Mouse (Mus musculus) liver, embryonic 14.5 days (tissue): Measurements from ENCODE around the gene Gm15023. TPM values are rescaled to one million over a fixed set of nuclear protein-coding genes. Genes with fewer than 3 reads are reported as not detected.
"Not testable (repeated sequence)": the region's sequence is repeated elsewhere in the genome, so short reads cannot be mapped to it uniquely, and the experiment has no call there.

ENCODE experiments used
- ATAC-seq: fragments of 200-750 bp; cut with Nextera tagmentation; 2 replicates; pipeline ENCODE4 v1.8.0; 2017; ENCODE audit warnings: moderate number of reproducible peaks, mild to moderate bottlenecking, moderate library complexity; ENCODE audit not compliant: insufficient read depth
- DNase-seq, 3 experiments: peaks; one replicate each; pipeline ENCODE4 v3.0.0-alpha.2; 2012 to 2013; ENCODE audit warnings: low read depth in 3 of 3, low spot score in 3 of 3
- H3K27ac ChIP-seq: fragments of 300-500 bp; sonication (generic); 2 replicates; pipeline ENCODE4 v1.5.1; 2014; ENCODE audit warnings: moderate library complexity, mild to moderate bottlenecking, control low read depth, inconsistent platforms
- H3K27me3 ChIP-seq: fragments of 300-500 bp; sonication (generic); 2 replicates; pipeline ENCODE4 v1.6.1; 2014; ENCODE audit warnings: mild to moderate bottlenecking, low read length, moderate library complexity; ENCODE audit not compliant: control insufficient read depth, insufficient read depth
- H3K36me3 ChIP-seq: fragments of 300-500 bp; sonication (generic); replicated peaks from 2 replicates; pipeline ENCODE4 v1.6.1; 2014; ENCODE audit warnings: low read depth; ENCODE audit not compliant: control insufficient read depth, insufficient read depth
- H3K4me1 ChIP-seq, 2 experiments: fragments of 200-500 bp in 1 of 2; fragments of 300-500 bp in 1 of 2; sonication (generic) in 1 of 2; replicated peaks; 2 replicates each; pipeline ENCODE4 v1.6.1; 2012 to 2014; ENCODE audit warnings: antibody characterized with exemption in 1 of 2, inconsistent platforms in 1 of 2, low read length in 1 of 2; ENCODE audit not compliant: control insufficient read depth in 2 of 2, insufficient read depth in 2 of 2
- H3K4me2 ChIP-seq: fragments of 300-500 bp; sonication (generic); 2 replicates; pipeline ENCODE4 v1.6.1; 2014; ENCODE audit warnings: low read depth, mild to moderate bottlenecking, control low read depth, moderate library complexity
- H3K4me3 ChIP-seq, 2 experiments: fragments of 200-500 bp in 1 of 2; fragments of 300-500 bp in 1 of 2; sonication (generic) in 1 of 2; 2 replicates each; pipeline ENCODE4 v1.5.1; 2012 to 2014; ENCODE audit warnings: low read depth in 2 of 2, low read length in 2 of 2, mild to moderate bottlenecking in 2 of 2, control low read depth in 1 of 2, inconsistent platforms in 1 of 2, moderate library complexity in 1 of 2; ENCODE audit not compliant: insufficient read depth in 1 of 2
- H3K9ac ChIP-seq: fragments of 300-500 bp; sonication (generic); replicated peaks from 2 replicates; pipeline ENCODE4 v1.6.1; 2014; ENCODE audit warnings: mild to moderate bottlenecking, control low read depth, moderate library complexity
- H3K9me3 ChIP-seq: fragments of 300-500 bp; sonication (generic); 2 replicates; pipeline ENCODE4 v1.6.1; 2016; ENCODE audit warnings: low read length, mixed read lengths; ENCODE audit not compliant: control insufficient read depth
- CTCF ChIP-seq: IDR thresholded peaks from 2 replicates; pipeline ENCODE4 v1.5.1; 2016; ENCODE audit warnings: antibody characterized with exemption, low read depth, control low read depth
- EP300 ChIP-seq: IDR thresholded peaks from 2 replicates; pipeline ENCODE4 v1.6.1; 2016; ENCODE audit warnings: antibody characterized with exemption, low read depth
- WGBS: fragments of 180-500 bp; shearing (Covaris S2); extraction: QIAGEN DNeasy Blood & Tissue Kit; methylation state at CpG from one replicate; pipeline ENCODE4 v1.1.7; 2014; ENCODE audit not compliant: insufficient replicate concordance; 5-methylcytosine and 5-hydroxymethylcytosine counted together
- polyA plus RNA-seq, 2 experiments: library from polyadenylated mRNA; depleted of rRNA in 1 of 2; stranded (reverse) in 1 of 2; unstranded in 1 of 2; fragments of >200 nt; fragmentation: Nextera tagmentation in 1 of 2; extraction: Ambion mirVana in 1 of 2; gene quantifications; 2 replicates each; pipeline versions ENCODE4 v1.2.1 to v1.2.3; 2012 to 2014

The Gm15023 gene
- polyA plus RNA-seq (2012; rRNA removed) (not detected in 2 replicates), polyA plus RNA-seq (2014; fragmentation: Nextera tagmentation; extraction: Ambion mirVana) (not detected in 2 replicates)

GRCm38 (mm10) chrX:135177532-135177931 is at the start of gene Gm15023:
Gm15023 (minus strand) TSS chrX:135177632.
- 93% methylated on average over 4 of the region's 14 CpGs for WGBS
- H3K27me3 ChIP-seq, H3K9ac ChIP-seq, H3K4me1 ChIP-seq, DNase-seq, H3K36me3 ChIP-seq, ATAC-seq, H3K4me3 ChIP-seq, H3K27ac ChIP-seq, H3K9me3 ChIP-seq, H3K4me2 ChIP-seq: not testable (repeated sequence)

DNA sequence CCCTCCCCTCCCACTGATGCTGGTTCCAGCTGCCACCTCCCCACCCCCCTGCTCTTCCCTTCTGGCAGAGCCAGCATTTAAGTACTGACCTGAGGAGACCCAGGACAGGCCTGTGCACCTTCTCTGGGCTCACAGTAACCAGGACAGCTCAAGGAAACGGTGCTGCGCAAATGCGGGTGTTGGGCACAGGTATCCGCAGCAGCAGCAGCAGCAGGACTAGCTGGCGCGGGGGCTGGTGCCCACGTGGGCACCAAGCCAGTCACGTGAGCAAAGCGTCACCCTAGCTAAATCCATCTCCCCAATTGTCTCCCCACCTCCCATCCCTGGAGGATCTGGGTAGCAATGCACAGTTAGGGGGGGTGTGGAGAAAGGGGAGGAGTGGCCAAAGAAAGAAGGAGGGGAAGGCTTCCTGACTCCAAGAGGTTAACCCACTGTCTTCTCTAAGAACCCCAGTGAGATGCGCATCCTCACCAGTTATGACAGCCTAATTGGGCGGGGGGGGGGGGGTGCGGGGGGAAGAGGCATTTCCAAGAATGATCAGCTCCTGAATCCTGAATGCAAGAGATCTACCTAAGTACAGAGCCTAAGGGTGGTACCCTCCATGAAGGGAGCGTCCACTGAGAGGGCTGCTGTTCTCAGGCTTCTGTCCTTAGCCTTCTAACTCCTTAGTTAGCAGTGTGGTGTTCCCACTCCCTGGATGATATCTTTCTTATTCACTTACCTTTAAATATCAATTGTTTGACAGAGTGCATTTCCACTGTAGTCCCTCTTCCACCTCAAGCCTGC is 33.2 kb upstream of the Gm15023 start, which contains the start of gene Tceal6:
Tceal6 (minus strand) TSS at position 252 of the 786 bp plus-strand sequence.
- no peaks in the 10 kb centered on the region for H3K27me3 ChIP-seq
- ATAC-seq (no peak), DNase-seq (no peak)
- H3K9me3 ChIP-seq = no peaks in the 10 kb centered on the region
- no peaks in the 10 kb centered on the region for H3K36me3 ChIP-seq
- H3K27ac ChIP-seq = no peak within 1 kb of the TSS
- no peak within 1 kb of the TSS for H3K9ac ChIP-seq
- 22% methylated on average over 12 of the region's 13 CpGs for WGBS
- no peak for TF ChIP-seq CTCF
- TF ChIP-seq EP300 = no peak
- no peak within 1 kb of the TSS for H3K4me3 ChIP-seq
- no peaks in the 10 kb centered on the region for H3K4me1 ChIP-seq
- H3K4me2 ChIP-seq = no peak within 1 kb of the TSS

GRCm38 (mm10) chrX:135209773-135210435 is 32.5 kb upstream of the Gm15023 start:
- not testable (repeated sequence) for H3K4me2 ChIP-seq, H3K27ac ChIP-seq, ATAC-seq, H3K27me3 ChIP-seq, H3K9ac ChIP-seq, H3K4me1 ChIP-seq, H3K9me3 ChIP-seq, DNase-seq, H3K36me3 ChIP-seq, H3K4me3 ChIP-seq
- 19% methylated on average over 20 of the region's 21 CpGs for WGBS

DNA sequence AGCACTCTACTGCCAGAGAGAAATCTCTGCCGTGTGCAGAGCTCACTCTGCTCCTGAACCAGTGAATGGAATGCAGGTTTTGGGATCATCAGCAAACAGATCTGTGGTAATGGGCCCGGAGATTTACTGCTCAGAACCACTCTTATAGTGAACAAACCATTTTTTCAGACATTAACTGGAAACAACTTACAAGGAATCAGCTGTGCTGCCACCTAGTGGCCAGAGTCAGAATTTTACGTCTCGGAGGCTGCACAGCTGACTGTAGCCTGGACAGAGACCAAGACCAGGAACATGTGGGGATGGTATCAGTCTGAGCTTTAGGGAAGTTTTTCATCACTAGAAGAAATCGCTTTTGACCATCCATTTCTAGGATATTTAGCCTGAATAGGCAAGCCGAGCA is 12.5 kb upstream of the Gm15023 start:
- not testable (repeated sequence) for H3K9ac ChIP-seq, H3K4me3 ChIP-seq, H3K9me3 ChIP-seq, H3K4me2 ChIP-seq, DNase-seq, H3K36me3 ChIP-seq, ATAC-seq, H3K27me3 ChIP-seq, H3K27ac ChIP-seq, H3K4me1 ChIP-seq
- WGBS = no CpG with 5 or more reads among the region's 6 CpGs

DNA sequence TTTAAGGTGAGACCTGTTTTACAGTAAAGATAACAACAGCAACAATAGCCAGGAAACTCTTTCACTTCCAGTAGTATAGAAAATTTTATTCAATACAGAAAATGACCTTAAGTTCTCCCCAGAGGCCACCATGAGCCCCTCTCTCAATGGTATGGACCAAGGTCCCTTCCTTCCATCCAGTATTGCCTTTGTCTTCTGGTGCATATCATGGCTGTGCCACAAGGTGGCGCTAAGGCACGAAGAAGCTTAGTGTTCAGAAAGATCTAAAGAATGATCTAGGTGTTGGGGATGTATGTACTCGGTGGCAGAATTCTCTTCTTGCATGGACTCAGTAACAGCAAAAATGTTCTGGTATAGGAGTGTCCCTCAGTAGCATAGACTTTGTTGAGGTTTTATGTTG is 11.2 kb upstream of the Gm15023 start:
- H3K9me3 ChIP-seq, DNase-seq, ATAC-seq, H3K27me3 ChIP-seq, H3K27ac ChIP-seq, H3K4me2 ChIP-seq, H3K9ac ChIP-seq, H3K4me3 ChIP-seq, H3K36me3 ChIP-seq, H3K4me1 ChIP-seq: not testable (repeated sequence)
- no CpG with 5 or more reads among the region's 3 CpGs for WGBS

Other genes starting within 250 kb of the Gm15023 start
- 0.09 and 0.10 TPM in 2 replicates for gene Nxf2, start 212.9 kb downstream of the Gm15023 start, polyA plus RNA-seq (2012; rRNA removed)
- gene Nxf2, start 212.9 kb downstream of the Gm15023 start, polyA plus RNA-seq (2014; fragmentation: Nextera tagmentation; extraction: Ambion mirVana) = 0.14 and 0.33 TPM in 2 replicates
- gene Zmat1, start 168.4 kb downstream of the Gm15023 start, polyA plus RNA-seq (2012; rRNA removed) = 0.23 and 0.52 TPM in 2 replicates
- 1.1 and 1.5 TPM in 2 replicates for gene Zmat1, start 168.4 kb downstream of the Gm15023 start, polyA plus RNA-seq (2014; fragmentation: Nextera tagmentation; extraction: Ambion mirVana)
- gene Tceal6, start 33.1 kb upstream of the Gm15023 start, polyA plus RNA-seq (2012; rRNA removed) = not detected in 2 replicates
- not detected in 2 replicates for gene Tceal6, start 33.1 kb upstream of the Gm15023 start, polyA plus RNA-seq (2014; fragmentation: Nextera tagmentation; extraction: Ambion mirVana)
- gene Pramel3, start 124.7 kb upstream of the Gm15023 start, polyA plus RNA-seq (2012; rRNA removed) = not detected in 2 replicates
- gene Pramel3, start 124.7 kb upstream of the Gm15023 start, polyA plus RNA-seq (2014; fragmentation: Nextera tagmentation; extraction: Ambion mirVana) = not detected in 2 replicates
- gene Gm5128, start 195.7 kb upstream of the Gm15023 start, polyA plus RNA-seq (2012; rRNA removed) = not detected in 2 replicates
- not detected in 2 replicates for gene Gm5128, start 195.7 kb upstream of the Gm15023 start, polyA plus RNA-seq (2014; fragmentation: Nextera tagmentation; extraction: Ambion mirVana)